Mouse (Mus musculus) lung, embryonic 16.5 days (tissue): ENCODE results near the gene Wdr54. TPM values are rescaled to one million over a fixed set of nuclear protein-coding genes. Genes with fewer than 3 reads are reported as not detected.
"Not testable (repeated sequence)": the region's sequence is repeated elsewhere in the genome, so short reads cannot be mapped to it uniquely, and the experiment has no call there.

ENCODE experiments used
- ATAC-seq: fragments of 200-750 bp; cut with Nextera tagmentation; 2 replicates; pipeline ENCODE4 v1.8.0; 2017; ENCODE audit warnings: low read depth, mild to moderate bottlenecking, moderate library complexity
- H3K27ac ChIP-seq: fragments of 300-500 bp; sonication (generic); 2 replicates; pipeline ENCODE4 v1.5.1; 2014; ENCODE audit warnings: mild to moderate bottlenecking, control low read depth, low read length
- H3K27me3 ChIP-seq: fragments of 300-500 bp; sonication (generic); 2 replicates; pipeline ENCODE4 v1.6.1; 2014; ENCODE audit warnings: low read depth, low read length, mixed read lengths; ENCODE audit not compliant: control insufficient read depth, insufficient read depth
- H3K36me3 ChIP-seq: fragments of 300-500 bp; sonication (generic); 2 replicates; pipeline ENCODE4 v1.6.1; 2014; ENCODE audit warnings: low read length; ENCODE audit not compliant: control insufficient read depth, insufficient read depth
- H3K4me1 ChIP-seq: fragments of 300-500 bp; sonication (generic); replicated peaks from 2 replicates; pipeline ENCODE4 v1.6.1; 2014; ENCODE audit warnings: low read length, mixed read lengths; ENCODE audit not compliant: control insufficient read depth, insufficient read depth
- H3K4me2 ChIP-seq: fragments of 300-500 bp; sonication (generic); 2 replicates; pipeline ENCODE4 v1.6.1; 2014; ENCODE audit warnings: low read depth, low read length, control low read depth
- H3K4me3 ChIP-seq: fragments of 300-500 bp; sonication (generic); 2 replicates; pipeline ENCODE4 v1.5.1; 2014; ENCODE audit warnings: mild to moderate bottlenecking, low read length, control low read depth
- H3K9ac ChIP-seq: fragments of 300-500 bp; sonication (generic); 2 replicates; pipeline ENCODE4 v1.6.1; 2014; ENCODE audit warnings: low read length, control low read depth
- H3K9me3 ChIP-seq: fragments of 300-500 bp; sonication (generic); 2 replicates; pipeline ENCODE4 v1.6.1; 2016; ENCODE audit warnings: low read length; ENCODE audit not compliant: control insufficient read depth
- WGBS: fragments of 180-500 bp; shearing (Covaris S2); extraction: QIAGEN DNeasy Blood & Tissue Kit; methylation state at CpG from one replicate; pipeline ENCODE4 v1.1.7; 2014; 5-methylcytosine and 5-hydroxymethylcytosine counted together
- polyA plus RNA-seq: library from polyadenylated mRNA; unstranded; fragments of >200 nt; fragmentation: Nextera tagmentation; extraction: Ambion mirVana; gene quantifications from 2 replicates; pipeline ENCODE4 v1.2.1, GENCODE M21; 2015

Wdr54 gene
- polyA plus RNA-seq, 1 experiment from 2014 or later = 7.2 TPM

GRCm38 (mm10) chr6:83161921-83162641 lies 5.9 kb upstream of the Wdr54 start:
- H3K9ac ChIP-seq = peak overlapping the region; percentile 66
- peak overlapping the region; percentile 56 for H3K4me3 ChIP-seq
- peak; percentile 19; the same call in 1 of the 2 replicates for ATAC-seq
- peaks cover 22% of the 10 kb centered on the region for H3K27me3 ChIP-seq
- H3K4me1 ChIP-seq = peaks cover 21% of the 10 kb centered on the region
- H3K9me3 ChIP-seq = no peaks in the 10 kb centered on the region
- WGBS = under 1% methylated on average over 42 of the region's 49 CpGs
- no peak overlapping the region for H3K27ac ChIP-seq
- no peaks in the 10 kb centered on the region for H3K36me3 ChIP-seq
- peak overlapping the region; percentile 87 for H3K4me2 ChIP-seq

DNA sequence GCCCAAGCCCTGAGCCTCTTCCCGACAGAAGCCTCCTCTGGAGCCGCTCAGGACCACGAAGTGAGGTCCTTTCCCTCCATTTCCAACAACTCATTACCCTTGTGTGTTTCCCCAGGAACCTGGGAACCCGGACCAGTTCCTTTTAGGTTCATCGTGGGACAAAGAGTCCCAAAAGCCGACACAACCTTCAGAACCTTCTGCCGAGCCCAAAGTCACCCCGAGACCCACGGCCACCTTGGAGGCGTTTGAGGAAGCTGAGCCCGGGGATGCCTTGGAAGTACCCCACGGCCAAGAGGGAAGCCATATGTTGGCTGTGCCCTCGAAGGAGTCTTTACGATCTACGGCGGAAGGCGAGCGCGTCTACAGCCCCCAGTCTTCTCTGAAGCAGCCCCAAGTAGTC lies 5.2 kb upstream of the Wdr54 start:
- peaks cover 18% of the 10 kb centered on the region for H3K4me1 ChIP-seq
- 9% methylated on average over 19 of the region's 19 CpGs for WGBS

GRCm38 (mm10) chr6:83159456-83159855 lies 3.3 kb upstream of the Wdr54 start:
- Histone ChIP-seq H3K27me3 (peaks cover 22% of the 10 kb centered on the region), H3K4me1 (peaks cover 18% of the 10 kb centered on the region)
- H3K4me2 ChIP-seq, H3K36me3 ChIP-seq, H3K9ac ChIP-seq, H3K4me3 ChIP-seq, H3K9me3 ChIP-seq, H3K27ac ChIP-seq, ATAC-seq: not testable (repeated sequence)
- 13% methylated on average over 3 of the region's 3 CpGs for WGBS

More for the DNA sequence above, 5.2 kb upstream of the Wdr54 start:
- Histone ChIP-seq H3K4me2 (peak overlapping the region; percentile 87), H3K9ac (peak overlapping the region; percentile 66), H3K9me3 (no peaks in the 10 kb centered on the region), H3K36me3 (no peaks in the 10 kb centered on the region), H3K4me3 (peak overlapping the region; percentile 56), H3K27ac (no peak overlapping the region), H3K27me3 (peaks cover 22% of the 10 kb centered on the region)
- ATAC-seq = no peak

- Histone ChIP-seq H3K4me2 (peak overlapping the region; percentile 81), H3K27ac (no peak overlapping the region), H3K4me1 (peaks cover 8% of the 10 kb centered on the region), H3K36me3 (peaks cover 6% of the 10 kb centered on the region; the same call in 1 of the 2 replicates), H3K9ac (peak overlapping the region; percentile 54), H3K27me3 (peaks cover under 1% of the 10 kb centered on the region), H3K9me3 (no peaks in the 10 kb centered on the region), H3K4me3 (peak overlapping the region; percentile 56)
- 6% methylated on average over 23 of the region's 23 CpGs for WGBS
- ATAC-seq = peak; percentile 20; the same call in 1 of the 2 replicates
These were observed 502 bp downstream of the Wdr54 start for GRCm38 (mm10) chr6:83155552-83156238.

DNA sequence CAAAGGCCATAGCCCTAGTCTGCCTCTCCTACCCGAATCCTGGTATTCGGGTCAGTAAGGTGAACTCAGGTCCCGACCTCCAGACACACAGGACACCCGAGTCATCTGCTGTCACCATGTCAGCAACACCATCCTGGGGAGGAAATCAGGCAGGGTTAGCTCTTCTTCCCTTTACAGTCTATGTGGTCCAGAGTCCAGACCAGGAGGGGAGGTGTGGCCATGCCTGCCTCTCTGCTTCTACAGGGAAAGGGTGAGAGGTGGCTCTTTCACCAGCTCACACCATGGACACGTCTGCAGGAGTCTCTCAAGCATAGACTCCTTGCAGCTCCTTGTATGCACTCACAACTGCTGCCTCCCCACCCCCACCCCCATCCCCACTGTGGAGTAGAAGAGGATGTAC lies 2.7 kb downstream of the Wdr54 start:
- Histone ChIP-seq H3K4me2 (no peak overlapping the region), H3K9me3 (no peaks in the 10 kb centered on the region), H3K4me3 (no peak overlapping the region), H3K36me3 (peaks cover 9% of the 10 kb centered on the region; the same call in 1 of the 2 replicates), H3K27me3 (no peaks in the 10 kb centered on the region), H3K4me1 (peaks cover 8% of the 10 kb centered on the region), H3K9ac (no peak overlapping the region), H3K27ac (no peak overlapping the region)
- WGBS = 62% methylated on average over 5 of the region's 5 CpGs
- ATAC-seq = no peak

GRCm38 (mm10) chr6:83153038-83153437 lies 3.2 kb downstream of the Wdr54 start:
- Histone ChIP-seq H3K36me3 (peaks cover 11% of the 10 kb centered on the region; the same call in 1 of the 2 replicates), H3K4me1 (peaks cover 8% of the 10 kb centered on the region), H3K9me3 (no peaks in the 10 kb centered on the region), H3K27me3 (no peaks in the 10 kb centered on the region), H3K4me2 (no peak overlapping the region), H3K4me3 (no peak overlapping the region), H3K9ac (no peak overlapping the region), H3K27ac (no peak overlapping the region)
- no peak for ATAC-seq
- 84% methylated on average over 12 of the region's 12 CpGs for WGBS

- no peak overlapping the region for H3K4me3 ChIP-seq
- H3K9ac ChIP-seq = no peak overlapping the region
- WGBS = 34% methylated on average over 8 of the region's 8 CpGs
- no peak overlapping the region for H3K4me2 ChIP-seq
- no peak overlapping the region for H3K27ac ChIP-seq
- ATAC-seq = no peak
- H3K9me3 ChIP-seq = no peaks in the 10 kb centered on the region
- H3K36me3 ChIP-seq = peaks cover 16% of the 10 kb centered on the region; the same call in 1 of the 2 replicates
- no peaks in the 10 kb centered on the region for H3K27me3 ChIP-seq
- peaks cover 8% of the 10 kb centered on the region for H3K4me1 ChIP-seq
These were observed 4.5 kb downstream of the Wdr54 start for GRCm38 (mm10) chr6:83151721-83152120.

GRCm38 (mm10) chr6:83147280-83147679 lies 8.9 kb downstream of the Wdr54 start:
- Histone ChIP-seq H3K4me2 (no peak overlapping the region), H3K4me1 (peaks cover 3% of the 10 kb centered on the region), H3K9me3 (no peaks in the 10 kb centered on the region), H3K36me3 (peaks cover 16% of the 10 kb centered on the region), H3K27me3 (no peaks in the 10 kb centered on the region), H3K27ac (no peak overlapping the region), H3K9ac (no peak overlapping the region), H3K4me3 (no peak overlapping the region)
- 49% methylated on average over 7 of the region's 7 CpGs for WGBS
- no peak for ATAC-seq

DNA sequence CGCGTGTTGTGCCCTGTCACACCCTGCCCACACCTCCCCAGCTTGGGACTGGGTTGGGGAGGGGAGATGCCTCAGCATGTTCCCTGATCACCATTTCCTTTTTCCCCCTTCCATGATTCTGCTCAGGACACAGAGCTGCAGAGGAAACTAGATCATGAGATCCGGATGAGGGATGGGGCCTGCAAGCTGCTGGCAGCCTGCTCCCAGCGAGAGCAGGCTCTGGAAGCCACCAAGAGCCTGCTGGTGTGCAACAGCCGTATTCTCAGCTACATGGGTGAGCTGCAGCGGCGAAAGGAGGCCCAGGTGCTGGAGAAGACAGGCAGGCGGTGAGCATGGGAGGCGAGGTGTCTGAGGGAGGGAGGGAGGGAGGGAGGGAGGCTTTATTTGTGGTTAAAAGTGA lies 10.4 kb downstream of the Wdr54 start:
- Histone ChIP-seq H3K9ac (no peak overlapping the region), H3K27me3 (no peaks in the 10 kb centered on the region), H3K36me3 (peaks cover 14% of the 10 kb centered on the region), H3K27ac (no peak overlapping the region), H3K9me3 (no peaks in the 10 kb centered on the region), H3K4me3 (no peak overlapping the region), H3K4me2 (no peak overlapping the region), H3K4me1 (peaks cover 9% of the 10 kb centered on the region)
- no peak for ATAC-seq
- 53% methylated on average over 9 of the region's 9 CpGs for WGBS
